Mouse (Mus musculus) lung, adult 2 months (tissue): ENCODE measurements around the gene Rhbdf2. TPM values are rescaled to one million over a fixed set of nuclear protein-coding genes. Genes with fewer than 3 reads are reported as not detected.

Experiments used
- DNase-seq: peaks from one replicate; pipeline ENCODE4 v3.0.0; 2022
- H3K4me1 ChIP-seq: fragments of 200-500 bp; 2 replicates; pipeline ENCODE4 v1.6.1; 2011; ENCODE audit warnings: low read length; ENCODE audit not compliant: control insufficient read depth, insufficient read depth
- H3K4me3 ChIP-seq: fragments of 200-500 bp; replicated peaks from 2 replicates; pipeline ENCODE3; 2011; ENCODE audit warnings: low read depth, mild to moderate bottlenecking, control low read depth, low read length; ENCODE audit errors: extremely low read depth
- CTCF ChIP-seq: fragments of 200-500 bp; IDR thresholded peaks from 2 replicates; pipeline ENCODE4 v1.5.1; 2011; ENCODE audit warnings: mild to moderate bottlenecking, low read length, control low read depth; ENCODE audit not compliant: insufficient read depth
- POLR2A ChIP-seq: fragments of 200-500 bp; IDR thresholded peaks from 2 replicates; pipeline ENCODE4 v1.6.1; 2011; ENCODE audit warnings: low read depth, mild to moderate bottlenecking, control low read depth, low read length, borderline replicate concordance; ENCODE audit errors: extremely low read depth
- WGBS: fragments of 180-500 bp; shearing (Covaris S2); methylation state at CpG from one replicate; pipeline ENCODE4 v1.1.7; 2018; 5-methylcytosine and 5-hydroxymethylcytosine counted together
- polyA plus RNA-seq: library from polyadenylated mRNA; depleted of rRNA; stranded (reverse); fragments of >200 nt; gene quantifications from 2 replicates; pipeline ENCODE4 v1.2.3, GENCODE M21; 2012; rRNA removed

Gene Rhbdf2
- polyA plus RNA-seq, 1 experiment, result 82.2 TPM

DNA sequence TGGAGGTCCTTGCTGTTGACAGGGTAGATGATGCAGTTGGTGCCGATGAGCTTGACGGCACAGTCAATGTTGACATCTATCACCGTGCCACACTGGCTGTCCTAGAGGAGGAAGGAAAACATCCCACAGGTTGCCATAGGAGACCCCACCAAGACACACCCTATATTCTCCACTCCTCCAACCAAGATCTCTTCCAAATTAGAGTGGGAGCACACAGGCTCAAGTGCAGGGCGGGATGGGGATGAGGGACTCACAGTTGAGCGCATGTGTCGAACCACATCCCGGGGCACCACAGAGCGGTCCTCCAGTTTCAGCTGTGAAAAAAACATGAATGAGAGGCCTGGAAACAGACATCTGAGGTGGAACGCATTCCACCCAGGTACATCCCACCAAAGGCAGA lies 78.0 kb downstream of the Rhbdf2 start:
- TF ChIP-seq POLR2A (no peak), CTCF (no peak)
- WGBS, result 91% methylated on average over 9 of the region's 9 CpGs
- Histone ChIP-seq H3K4me1 (peaks cover 10% of the 10 kb centered on the region), H3K4me3 (no peak overlapping the region)
- no peak for DNase-seq

Other genes with a start within 250 kb of the Rhbdf2 start
- gene Rnf157, start 214.0 kb downstream of the Rhbdf2 start, polyA plus RNA-seq, result 3.0 and 3.6 TPM in 2 replicates
- gene Ubald2, start 192.9 kb downstream of the Rhbdf2 start, polyA plus RNA-seq, result 159 and 160 TPM in 2 replicates
- gene Qrich2, start 160.8 kb downstream of the Rhbdf2 start, polyA plus RNA-seq, result 0.11 and 0.18 TPM in 2 replicates
- gene Prpsap1, start 132.8 kb downstream of the Rhbdf2 start, polyA plus RNA-seq, result 82.4 and 92.0 TPM in 2 replicates
- 41.8 and 45.8 TPM in 2 replicates for gene Sphk1, start 96.1 kb downstream of the Rhbdf2 start, polyA plus RNA-seq
- gene Ube2o, start 45.6 kb downstream of the Rhbdf2 start, polyA plus RNA-seq, result 18.3 and 18.8 TPM in 2 replicates
- gene Aanat, start 40.6 kb downstream of the Rhbdf2 start, polyA plus RNA-seq, result 0.15 TPM in 1 of 2 replicates, not detected in the other
- gene Prcd, start 26.5 kb upstream of the Rhbdf2 start, polyA plus RNA-seq, result 2.8 and 5.6 TPM in 2 replicates
- gene Cygb, start 27.3 kb upstream of the Rhbdf2 start, polyA plus RNA-seq, result 33.6 and 41.2 TPM in 2 replicates
- 0.26 and 0.28 TPM in 2 replicates for gene St6galnac1, start 148.5 kb upstream of the Rhbdf2 start, polyA plus RNA-seq
- 70.1 and 172 TPM in 2 replicates for gene Mxra7, start 201.0 kb upstream of the Rhbdf2 start, polyA plus RNA-seq
- 26.2 and 26.4 TPM in 2 replicates for gene Mettl23, start 216.3 kb upstream of the Rhbdf2 start, polyA plus RNA-seq
- gene Jmjd6, start 216.4 kb upstream of the Rhbdf2 start, polyA plus RNA-seq, result 23.8 and 26.8 TPM in 2 replicates
- gene Mfsd11, start 225.4 kb upstream of the Rhbdf2 start, polyA plus RNA-seq, result 22.3 and 22.5 TPM in 2 replicates
- gene Srsf2, start 226.1 kb upstream of the Rhbdf2 start, polyA plus RNA-seq, result 448 and 676 TPM in 2 replicates